Mouse (Mus musculus) E14TG2a.4 (cell line): ENCODE data around the gene Pkp4.

Source experiments
- CTCF ChIP-seq: conservative IDR thresholded peaks from 2 replicates; pipeline ENCODE4 v1.5.1; 2014; ENCODE audit warnings: low read length
- POU5F1 ChIP-seq: IDR thresholded peaks from 2 replicates; pipeline ENCODE4 v1.6.1; 2014; ENCODE audit warnings: low read length, borderline replicate concordance

DNA sequence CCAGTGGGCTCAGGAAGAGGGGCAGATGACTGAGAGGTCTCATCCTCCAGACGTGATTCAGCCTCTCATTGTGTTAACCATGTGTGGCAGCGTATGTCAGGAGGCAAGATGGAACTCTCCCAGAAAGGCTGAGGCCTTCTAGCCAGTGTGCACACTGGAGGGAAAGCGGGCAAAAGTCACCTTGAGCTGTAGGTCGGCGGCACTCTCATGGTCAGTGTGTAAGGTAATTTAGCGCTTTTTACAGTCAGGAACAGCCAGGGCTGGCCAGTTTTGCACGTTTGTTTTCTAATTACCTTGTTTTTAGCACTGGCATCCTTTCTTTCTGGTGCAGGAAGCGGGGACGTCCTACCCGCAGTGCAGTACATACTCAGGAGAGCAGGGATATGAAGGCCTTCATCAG, 29.5 kb downstream of the Pkp4 start:
- TF ChIP-seq CTCF: no peak
- TF ChIP-seq POU5F1: no peak
